Comparison of ENCODE assay signal across 13 mouse cellular contexts in genomic region chr3:142935949-142936348, GRCm38 (mm10). TPM values are rescaled to one million over a fixed set of nuclear protein-coding genes. Genes with fewer than 3 reads are reported as not detected.
DNase-seq lines count a peak whose midpoint lies in the region; ATAC-seq and TF ChIP-seq lines count a peak whose summit lies in the region.
"Had no signal": no experiment of that assay in that cellular context is flagged by ENCODE, and none has a peak within 500 bp of the region (broad histone marks: within the 10 kb centered on the region; RNA-seq: fewer than 3 reads in every experiment).

No protein-coding gene starts in this region.

- H3K4me2 ChIP-seq in stomach, embryonic 15.5 days: peak overlapping the region; percentile 21; the same call in 1 of the 2 replicates
- no peak overlapping the region for H3K4me2 ChIP-seq in stomach, postnatal 0 days (replicated peaks; ENCODE audit: low read depth)
- H3K4me2 ChIP-seq: embryonic facial prominence, embryonic 13.5 days; limb, embryonic 12.5 days had no signal

- DNase-seq in stomach, postnatal 0 days (ENCODE audit: low spot score): no peak
- DNase-seq in heart, postnatal 4 days: peak; percentile 12
- peak; percentile 39 for DNase-seq in lung, postnatal 25 days (ENCODE audit: low spot score)
- no peak for DNase-seq in kidney, postnatal 10 days
- DNase-seq in left cerebral cortex, postnatal 4 days: no peak
- no peak for DNase-seq in adipocyte (ENCODE audit: low spot score)
- DNase-seq: kidney, postnatal 4 days; right cerebral cortex, postnatal 14 days had no signal

- TF ChIP-seq EP300 in stomach, postnatal 0 days (optimal IDR thresholded peaks at IDR 0.05): no peak

- no peak overlapping the region for H3K27ac ChIP-seq in stomach, embryonic 15.5 days
- no peak overlapping the region for H3K27ac ChIP-seq in stomach, postnatal 0 days (replicated peaks)
- H3K27ac ChIP-seq: embryonic facial prominence, embryonic 13.5 days; limb, embryonic 12.5 days had no signal

- H3K9me3 ChIP-seq in stomach, embryonic 15.5 days: no peaks in the 10 kb centered on the region
- no peaks in the 10 kb centered on the region for H3K9me3 ChIP-seq in stomach, postnatal 0 days (ENCODE audit: control insufficient read depth, low read length)
- H3K9me3 ChIP-seq: embryonic facial prominence, embryonic 13.5 days; limb, embryonic 12.5 days had no signal

- no peak for TF ChIP-seq CTCF in stomach, postnatal 0 days (IDR thresholded peaks at IDR 0.05; ENCODE audit: low read depth)

- H3K9ac ChIP-seq in stomach, embryonic 15.5 days: no peak overlapping the region
- H3K9ac ChIP-seq in stomach, postnatal 0 days (ENCODE audit: low read length): no peak overlapping the region
- H3K9ac ChIP-seq: embryonic facial prominence, embryonic 13.5 days; limb, embryonic 12.5 days had no signal

- no peaks in the 10 kb centered on the region for H3K36me3 ChIP-seq in stomach, embryonic 15.5 days
- no peaks in the 10 kb centered on the region for H3K36me3 ChIP-seq in stomach, postnatal 0 days (ENCODE audit: control insufficient read depth, insufficient read depth, low read length)
- H3K36me3 ChIP-seq: embryonic facial prominence, embryonic 13.5 days; limb, embryonic 12.5 days had no signal

- WGBS in stomach, embryonic 15.5 days: 61% methylated on average over 5 of the region's 5 CpGs
- WGBS in stomach, postnatal 0 days: 51% methylated on average over 5 of the region's 5 CpGs

- intact Hi-C loops in left cerebral cortex, postnatal 4 days (cut with DNase I): no loop called here

- no peak overlapping the region for H3K4me3 ChIP-seq in stomach, embryonic 15.5 days (replicated peaks)
- no peak overlapping the region for H3K4me3 ChIP-seq in stomach, postnatal 0 days (ENCODE audit: low read depth, low read length)
- H3K4me3 ChIP-seq: embryonic facial prominence, embryonic 13.5 days; limb, embryonic 12.5 days had no signal

- no peaks in the 10 kb centered on the region for H3K4me1 ChIP-seq in stomach, embryonic 15.5 days
- H3K4me1 ChIP-seq in stomach, postnatal 0 days (replicated peaks; ENCODE audit: control insufficient read depth, insufficient read depth): no peaks in the 10 kb centered on the region
- H3K4me1 ChIP-seq: embryonic facial prominence, embryonic 13.5 days; limb, embryonic 12.5 days had no signal

- no peaks in the 10 kb centered on the region for H3K27me3 ChIP-seq in stomach, embryonic 15.5 days (replicated peaks)
- no peaks in the 10 kb centered on the region for H3K27me3 ChIP-seq in stomach, postnatal 0 days (ENCODE audit: control insufficient read depth, insufficient read depth, low read length)
- H3K27me3 ChIP-seq: embryonic facial prominence, embryonic 13.5 days; limb, embryonic 12.5 days had no signal

- ATAC-seq in stomach, embryonic 15.5 days (ENCODE audit: insufficient read depth, low FRiP score, low read depth): no peak
- no peak for ATAC-seq in stomach, postnatal 0 days (ENCODE audit: low FRiP score, low TSS enrichment)
- ATAC-seq in inflammation-experienced regulatory T-cells, adult 6 months: no peak
- ATAC-seq: hindbrain, embryonic 16.5 days had no signal

RNA-seq across cellular contexts. Expression of gene Pkn2, which starts 54.1 kb away (rescaled TPM):
- 47.5 and 53.3 TPM in 2 replicates for polyA plus RNA-seq in stomach, embryonic 15.5 days (2015; fragmentation: Nextera tagmentation; extraction: Ambion mirVana)
- polyA plus RNA-seq in stomach, postnatal 0 days (2015; fragmentation: Nextera tagmentation; extraction: Ambion mirVana): 32.4 and 38.7 TPM in 2 replicates
- total RNA-seq in heart, postnatal 4 days (2021): 10 to 100 TPM; 53.1 to 56.4 TPM
- polyA plus RNA-seq in inflammation-experienced regulatory T-cells, adult 6 months (2017; shearing (Covaris generic)): 10 to 100 TPM; 12.3 to 17.3 (median 15.0) TPM
- total RNA-seq in left cerebral cortex, postnatal 4 days (2021): 10 to 100 TPM; 36.1 to 39.1 TPM

Comparison
In these comparisons a context has a peak if more than half of its experiments do, and no peak if none do; other contexts are left out.
1. DNase-seq: peak in heart, postnatal 4 days (single experiment) and lung, postnatal 25 days (single experiment); none in stomach, postnatal 0 days (single experiment), kidney, postnatal 10 days (single experiment), left cerebral cortex, postnatal 4 days (single experiment) and adipocyte (single experiment).